In genomic region chr11:116387086-116388071, GRCm38 (mm10) we compare ENCODE assay signal across 8 mouse cellular contexts. TPM values are rescaled to one million over a fixed set of nuclear protein-coding genes. Genes with fewer than 3 reads are reported as not detected.
A peak's percentile ranks its signal among the peaks of the same experiment; 100 is the strongest.
DNase-seq lines count a peak whose midpoint lies in the region; ATAC-seq and TF ChIP-seq lines count a peak whose summit lies in the region.

No protein-coding gene starts in this region.

- peak overlapping the region; percentile 7; the same call in 1 of the 2 replicates for H3K9ac ChIP-seq in forebrain, embryonic 11.5 days (ENCODE audit: low read length)
- no peak overlapping the region; the same call in 1 of the 2 replicates for H3K9ac ChIP-seq in intestine, embryonic 15.5 days

- peaks cover 8% of the 10 kb centered on the region; the same call in 1 of the 2 replicates for H3K4me1 ChIP-seq in forebrain, embryonic 11.5 days (replicated peaks; ENCODE audit: control insufficient read depth, insufficient read depth, low read length)
- peaks cover 13% of the 10 kb centered on the region for H3K4me1 ChIP-seq in intestine, embryonic 15.5 days (replicated peaks)
- H3K4me1 ChIP-seq in midbrain, embryonic 10.5 days = peaks cover 22% of the 10 kb centered on the region

- ATAC-seq in forebrain, embryonic 11.5 days (replicated peaks; ENCODE audit: low FRiP score) = no peak
- ATAC-seq in intestine, embryonic 15.5 days = peak; percentile 86
- no peak for ATAC-seq in activated CD4-positive, CD25-positive, alpha-beta regulatory T cell, adult 4 months

- H3K9me3 ChIP-seq in forebrain, embryonic 11.5 days (ENCODE audit: control insufficient read depth, low read length) = no peaks in the 10 kb centered on the region
- no peaks in the 10 kb centered on the region for H3K9me3 ChIP-seq in intestine, embryonic 15.5 days
- no peaks in the 10 kb centered on the region for H3K9me3 ChIP-seq in midbrain, embryonic 10.5 days (replicated peaks)

- WGBS in forebrain, embryonic 11.5 days = 22% methylated on average over 15 of the region's 16 CpGs
- 15% methylated on average over 16 of the region's 16 CpGs for WGBS in intestine, embryonic 15.5 days
- WGBS in midbrain, embryonic 10.5 days = 21% methylated on average over 16 of the region's 16 CpGs

- TF ChIP-seq CTCF in layer of hippocampus, adult 2 months (conservative IDR thresholded peaks at IDR 0.05) = no peak

- no peaks in the 10 kb centered on the region for H3K36me3 ChIP-seq in forebrain, embryonic 11.5 days (ENCODE audit: control insufficient read depth, insufficient read depth, low read length)
- peaks cover 2% of the 10 kb centered on the region; the same call in 1 of the 2 replicates for H3K36me3 ChIP-seq in intestine, embryonic 15.5 days
- no peaks in the 10 kb centered on the region for H3K36me3 ChIP-seq in midbrain, embryonic 10.5 days

- H3K27ac ChIP-seq in forebrain, embryonic 11.5 days (ENCODE audit: low read depth, low read length) = peak overlapping the region; percentile 18; the same call in 1 of the 2 replicates
- H3K27ac ChIP-seq in intestine, embryonic 15.5 days = peak overlapping the region; percentile 64
- H3K27ac ChIP-seq in midbrain, embryonic 10.5 days (replicated peaks) = peak overlapping the region; percentile 64; the same call in 1 of the 2 replicates
- H3K27ac ChIP-seq in layer of hippocampus, adult 2 months = no peak overlapping the region

- DNase-seq in 3T3-L1 (ENCODE audit: low read depth, low spot score) (peak; percentile 47), R1 (ENCODE audit: low read depth, low spot score) (peak; percentile 88)
- DNase-seq in forebrain, embryonic 11.5 days (ENCODE audit: low spot score) = no peak
- peak; percentile 45 for DNase-seq in midbrain, embryonic 10.5 days (ENCODE audit: low spot score)
- DNase-seq in left cerebral cortex, adult 11 months (ENCODE audit: low spot score) = no peak
- DNase-seq in layer of hippocampus, adult 2 months (ENCODE audit: low spot score in 2 of 2) = no peak

- peak overlapping the region; percentile 18; the same call in 1 of the 2 replicates for H3K4me2 ChIP-seq in forebrain, embryonic 11.5 days (ENCODE audit: low read depth, low read length, severe bottlenecking)
- peak overlapping the region; percentile 31 for H3K4me2 ChIP-seq in intestine, embryonic 15.5 days (replicated peaks)

- H3K4me3 ChIP-seq in forebrain, embryonic 11.5 days (ENCODE audit: low read depth, low read length) = no peak overlapping the region
- no peak overlapping the region; the same call in 1 of the 2 replicates for H3K4me3 ChIP-seq in intestine, embryonic 15.5 days (replicated peaks)
- peak overlapping the region; percentile 39 for H3K4me3 ChIP-seq in midbrain, embryonic 10.5 days
- H3K4me3 ChIP-seq in layer of hippocampus, adult 2 months = no peak overlapping the region

- no peaks in the 10 kb centered on the region for H3K27me3 ChIP-seq in forebrain, embryonic 11.5 days (ENCODE audit: control insufficient read depth, insufficient read depth, low read length)
- H3K27me3 ChIP-seq in intestine, embryonic 15.5 days (replicated peaks) = no peaks in the 10 kb centered on the region
- H3K27me3 ChIP-seq in midbrain, embryonic 10.5 days (ENCODE audit: low read depth, poor library complexity, severe bottlenecking) = no peaks in the 10 kb centered on the region

RNA-seq across cellular contexts. Expression of gene Rnf157, which starts 25.5 kb away (rescaled TPM):
- 25.0 and 26.1 TPM in 2 replicates for polyA plus RNA-seq in forebrain, embryonic 11.5 days (2014; fragmentation: Nextera tagmentation; extraction: Ambion mirVana)
- polyA plus RNA-seq in intestine, embryonic 15.5 days (2015; fragmentation: Nextera tagmentation; extraction: Ambion mirVana) = 16.4 and 18.2 TPM in 2 replicates
- polyA plus RNA-seq in midbrain, embryonic 10.5 days (2016; fragmentation: Nextera tagmentation; extraction: Ambion mirVana) = 5.3 and 10.1 TPM in 2 replicates
- 100 to 1,000 TPM; 227 to 236 TPM for total RNA-seq in layer of hippocampus, adult 2 months (2021)
- polyA plus RNA-seq in activated CD4-positive, CD25-positive, alpha-beta regulatory T cell, adult 4 months (2017; shearing (Covaris generic)) = 1 to 10 TPM; 6.6 to 6.9 TPM

RNA-seq across cellular contexts. Expression of gene Ubald2, which starts 46.5 kb away (rescaled TPM):
- polyA plus RNA-seq in forebrain, embryonic 11.5 days (2014; fragmentation: Nextera tagmentation; extraction: Ambion mirVana) = 80.2 and 83.7 TPM in 2 replicates
- polyA plus RNA-seq in intestine, embryonic 15.5 days (2015; fragmentation: Nextera tagmentation; extraction: Ambion mirVana) = 48.8 and 50.7 TPM in 2 replicates
- 37.5 and 40.9 TPM in 2 replicates for polyA plus RNA-seq in midbrain, embryonic 10.5 days (2016; fragmentation: Nextera tagmentation; extraction: Ambion mirVana)
- total RNA-seq in layer of hippocampus, adult 2 months (2021) = 10 to 100 TPM; 32.5 to 41.9 TPM
- polyA plus RNA-seq in activated CD4-positive, CD25-positive, alpha-beta regulatory T cell, adult 4 months (2017; shearing (Covaris generic)) = 10 to 100 TPM; 13.7 to 15.0 TPM

RNA-seq across cellular contexts. Expression of gene Foxj1, which starts 52.2 kb away (rescaled TPM):
- polyA plus RNA-seq in forebrain, embryonic 11.5 days (2014; fragmentation: Nextera tagmentation; extraction: Ambion mirVana) = 5.3 and 6.8 TPM in 2 replicates
- polyA plus RNA-seq in intestine, embryonic 15.5 days (2015; fragmentation: Nextera tagmentation; extraction: Ambion mirVana) = 0.66 and 0.77 TPM in 2 replicates
- polyA plus RNA-seq in midbrain, embryonic 10.5 days (2016; fragmentation: Nextera tagmentation; extraction: Ambion mirVana) = 7.1 and 8.4 TPM in 2 replicates
- 1 to 10 TPM; 4.3 to 5.9 TPM for total RNA-seq in layer of hippocampus, adult 2 months (2021)
- polyA plus RNA-seq in activated CD4-positive, CD25-positive, alpha-beta regulatory T cell, adult 4 months (2017; shearing (Covaris generic)) = not detected

Comparison
In these comparisons a context has a peak if more than half of its experiments do, and no peak if none do; other contexts are left out.
1. DNase-seq: peak in 3T3-L1 (single experiment), R1 (single experiment) and midbrain, embryonic 10.5 days (single experiment); none in forebrain, embryonic 11.5 days (single experiment), left cerebral cortex, adult 11 months (single experiment) and layer of hippocampus, adult 2 months (0 of 2).